Mouse (Mus musculus) heart, embryonic 13.5 days (tissue): ENCODE results near the gene Mrpl42. TPM values are rescaled to one million over a fixed set of nuclear protein-coding genes. Genes with fewer than 3 reads are reported as not detected.

Experiments used
- ATAC-seq: fragments of 200-750 bp; cut with Nextera tagmentation; 2 replicates; pipeline ENCODE4 v1.8.0; 2017; ENCODE audit warnings: moderate TSS enrichment; ENCODE audit not compliant: insufficient number of reproducible peaks, low FRiP score, low TSS enrichment; ENCODE audit errors: extremely low read depth
- H3K27ac ChIP-seq: fragments of 300-500 bp; sonication (generic); replicated peaks from 2 replicates; pipeline ENCODE4 v1.5.1; 2015; ENCODE audit warnings: moderate library complexity, mild to moderate bottlenecking, inconsistent platforms
- H3K27me3 ChIP-seq: fragments of 300-500 bp; sonication (generic); replicated peaks from 2 replicates; pipeline ENCODE4 v1.6.1; 2015; ENCODE audit warnings: mild to moderate bottlenecking, inconsistent platforms
- H3K36me3 ChIP-seq: fragments of 300-500 bp; sonication (generic); 2 replicates; pipeline ENCODE4 v1.6.1; 2015; ENCODE audit warnings: mild to moderate bottlenecking, inconsistent platforms
- H3K4me1 ChIP-seq: fragments of 300-500 bp; sonication (generic); 2 replicates; pipeline ENCODE4 v1.6.1; 2015; ENCODE audit warnings: inconsistent platforms
- H3K4me2 ChIP-seq: fragments of 300-500 bp; sonication (generic); 2 replicates; pipeline ENCODE4 v1.6.1; 2015; ENCODE audit warnings: inconsistent platforms, mild to moderate bottlenecking, moderate library complexity
- H3K4me3 ChIP-seq: fragments of 300-500 bp; sonication (generic); 2 replicates; pipeline ENCODE4 v1.5.1; 2015; ENCODE audit warnings: moderate library complexity, mild to moderate bottlenecking, inconsistent platforms
- H3K9ac ChIP-seq: fragments of 300-500 bp; sonication (generic); 2 replicates; pipeline ENCODE4 v1.6.1; 2015; ENCODE audit warnings: inconsistent platforms, mild to moderate bottlenecking, moderate library complexity
- H3K9me3 ChIP-seq: fragments of 300-500 bp; sonication (generic); 2 replicates; pipeline ENCODE4 v1.6.1; 2016; ENCODE audit warnings: inconsistent platforms
- WGBS: fragments of 180-500 bp; shearing (Covaris S2); methylation state at CpG from one replicate; pipeline ENCODE4 v1.1.7; 2015; ENCODE audit warnings: mixed read lengths; 5-methylcytosine and 5-hydroxymethylcytosine counted together
- polyA plus RNA-seq: library from polyadenylated mRNA; unstranded; fragments of >200 nt; fragmentation: Nextera tagmentation; extraction: Ambion mirVana; gene quantifications from 2 replicates; pipeline ENCODE4 v1.2.1, GENCODE M21; 2015

Gene Mrpl42
- polyA plus RNA-seq, 1 experiment from 2014 or later, result 542 TPM

- 60% methylated on average over 6 of the region's 6 CpGs for WGBS
- ATAC-seq, result no peak
- Histone ChIP-seq H3K27ac (no peak overlapping the region), H3K27me3 (no peaks in the 10 kb centered on the region), H3K4me2 (no peak overlapping the region), H3K4me1 (peaks cover 77% of the 10 kb centered on the region), H3K36me3 (no peaks in the 10 kb centered on the region), H3K4me3 (no peak overlapping the region), H3K9ac (no peak overlapping the region), H3K9me3 (no peaks in the 10 kb centered on the region)
These were observed 34.4 kb upstream of the Mrpl42 start for GRCm38 (mm10) chr10:95536222-95536541.

- peaks cover 80% of the 10 kb centered on the region for H3K4me1 ChIP-seq
- peak overlapping the region; percentile 39; the same call in 1 of the 2 replicates for H3K27ac ChIP-seq
- H3K9ac ChIP-seq, result no peak overlapping the region
- no peaks in the 10 kb centered on the region for H3K27me3 ChIP-seq
- H3K4me2 ChIP-seq, result no peak overlapping the region
- no peak overlapping the region for H3K4me3 ChIP-seq
- ATAC-seq, result no peak
- no peaks in the 10 kb centered on the region for H3K36me3 ChIP-seq
- WGBS, result 82% methylated on average over 8 of the region's 8 CpGs
- no peaks in the 10 kb centered on the region for H3K9me3 ChIP-seq
These were observed 33.9 kb upstream of the Mrpl42 start for GRCm38 (mm10) chr10:95535399-95536221.

GRCm38 (mm10) chr10:95533382-95533781 is 31.6 kb upstream of the Mrpl42 start:
- Histone ChIP-seq H3K27ac (peak overlapping the region; percentile 30), H3K4me3 (no peak overlapping the region), H3K27me3 (no peaks in the 10 kb centered on the region), H3K36me3 (no peaks in the 10 kb centered on the region), H3K9me3 (no peaks in the 10 kb centered on the region), H3K9ac (no peak overlapping the region), H3K4me1 (peaks cover 82% of the 10 kb centered on the region), H3K4me2 (no peak overlapping the region)
- WGBS, result 72% methylated on average over 7 of the region's 7 CpGs
- no peak for ATAC-seq

- no peak overlapping the region for H3K4me3 ChIP-seq
- ATAC-seq, result no peak
- H3K4me2 ChIP-seq, result no peak overlapping the region
- peaks cover 81% of the 10 kb centered on the region for H3K4me1 ChIP-seq
- H3K36me3 ChIP-seq, result no peaks in the 10 kb centered on the region
- no peaks in the 10 kb centered on the region for H3K9me3 ChIP-seq
- H3K9ac ChIP-seq, result no peak overlapping the region
- peak overlapping the region; percentile 30 for H3K27ac ChIP-seq
- H3K27me3 ChIP-seq, result no peaks in the 10 kb centered on the region
- WGBS, result 64% methylated on average over 5 of the region's 5 CpGs
These were observed 31.2 kb upstream of the Mrpl42 start for GRCm38 (mm10) chr10:95532916-95533315.

GRCm38 (mm10) chr10:95530551-95531121 is 28.9 kb upstream of the Mrpl42 start:
- H3K36me3 ChIP-seq, result no peaks in the 10 kb centered on the region
- no peaks in the 10 kb centered on the region for H3K27me3 ChIP-seq
- no peaks in the 10 kb centered on the region for H3K9me3 ChIP-seq
- WGBS, result 69% methylated on average over 2 of the region's 2 CpGs
- H3K4me2 ChIP-seq, result no peak overlapping the region
- ATAC-seq, result no peak
- no peak overlapping the region for H3K9ac ChIP-seq
- no peak overlapping the region for H3K27ac ChIP-seq
- peaks cover 87% of the 10 kb centered on the region for H3K4me1 ChIP-seq
- no peak overlapping the region for H3K4me3 ChIP-seq

GRCm38 (mm10) chr10:95526495-95527122 is 24.9 kb upstream of the Mrpl42 start:
- H3K9ac ChIP-seq, result no peak overlapping the region
- WGBS, result 83% methylated on average over 5 of the region's 5 CpGs
- H3K4me3 ChIP-seq, result no peak overlapping the region
- peaks cover 9% of the 10 kb centered on the region for H3K36me3 ChIP-seq
- H3K4me2 ChIP-seq, result no peak overlapping the region
- no peaks in the 10 kb centered on the region for H3K27me3 ChIP-seq
- H3K27ac ChIP-seq, result 0 out of 2 replicates have a peak overlapping the region, but pooled peaks have one; percentile 17
- H3K4me1 ChIP-seq, result peaks cover 64% of the 10 kb centered on the region
- ATAC-seq, result no peak
- H3K9me3 ChIP-seq, result no peaks in the 10 kb centered on the region

- Histone ChIP-seq H3K4me3 (no peak overlapping the region), H3K9me3 (no peaks in the 10 kb centered on the region), H3K9ac (no peak overlapping the region), H3K27me3 (no peaks in the 10 kb centered on the region), H3K36me3 (peaks cover 11% of the 10 kb centered on the region), H3K4me1 (peaks cover 57% of the 10 kb centered on the region), H3K27ac (no peak overlapping the region), H3K4me2 (no peak overlapping the region)
- no peak for ATAC-seq
- WGBS, result 86% methylated on average over 5 of the region's 5 CpGs
These were observed 24.1 kb upstream of the Mrpl42 start for GRCm38 (mm10) chr10:95525871-95526270.

- peak overlapping the region; percentile 15; the same call in 1 of the 2 replicates for H3K27ac ChIP-seq
- no peaks in the 10 kb centered on the region for H3K27me3 ChIP-seq
- H3K36me3 ChIP-seq, result peaks cover 11% of the 10 kb centered on the region
- H3K4me1 ChIP-seq, result peaks cover 51% of the 10 kb centered on the region
- H3K4me3 ChIP-seq, result no peak overlapping the region
- no peak overlapping the region for H3K4me2 ChIP-seq
- H3K9me3 ChIP-seq, result no peaks in the 10 kb centered on the region
- H3K9ac ChIP-seq, result no peak overlapping the region
- WGBS, result 51% methylated on average over 6 of the region's 6 CpGs
- ATAC-seq, result no peak
These were observed 23.4 kb upstream of the Mrpl42 start for GRCm38 (mm10) chr10:95525037-95525675.

GRCm38 (mm10) chr10:95517656-95518055 is 15.9 kb upstream of the Mrpl42 start:
- Histone ChIP-seq H3K9ac (0 out of 2 replicates have a peak overlapping the region, but pooled peaks have one; percentile 6), H3K36me3 (peaks cover 28% of the 10 kb centered on the region), H3K4me2 (no peak overlapping the region), H3K27me3 (no peaks in the 10 kb centered on the region), H3K4me3 (no peak overlapping the region), H3K27ac (no peak overlapping the region), H3K9me3 (no peaks in the 10 kb centered on the region), H3K4me1 (peaks cover 43% of the 10 kb centered on the region)
- 88% methylated on average over 6 of the region's 6 CpGs for WGBS
- ATAC-seq, result no peak

- peak overlapping the region; percentile 94 for H3K4me3 ChIP-seq
- under 1% methylated on average over 64 of the region's 80 CpGs for WGBS
- H3K27me3 ChIP-seq, result no peaks in the 10 kb centered on the region
- peaks cover 43% of the 10 kb centered on the region for H3K4me1 ChIP-seq
- H3K4me2 ChIP-seq, result peak overlapping the region; percentile 80
- H3K9me3 ChIP-seq, result no peaks in the 10 kb centered on the region
- peak overlapping the region; percentile 98 for H3K9ac ChIP-seq
- ATAC-seq, result peak; percentile 47
- peak overlapping the region; percentile 99 for H3K27ac ChIP-seq
- peaks cover 19% of the 10 kb centered on the region for H3K36me3 ChIP-seq
These were observed 13.7 kb upstream of the Mrpl42 start for GRCm38 (mm10) chr10:95515293-95515931.
